Mouse (Mus musculus) inflammation-experienced regulatory T-cells, adult 6 months (primary cell): ENCODE results near the gene Gm3336. TPM values are rescaled to one million over a fixed set of nuclear protein-coding genes. Genes with fewer than 3 reads are reported as not detected.

Source experiments
- ATAC-seq: one replicate; pipeline ENCODE4 v1.8.0; 2017
- polyA plus RNA-seq, 3 experiments: library from polyadenylated mRNA; unstranded; fragments of 100-300 nt; shearing (Covaris generic); gene quantifications; one replicate each; pipeline ENCODE4 v1.2.1; 2017

Gene Gm3336
- polyA plus RNA-seq, 3 experiments from 2014 or later, result 0.55 TPM; not detected in 2

DNA sequence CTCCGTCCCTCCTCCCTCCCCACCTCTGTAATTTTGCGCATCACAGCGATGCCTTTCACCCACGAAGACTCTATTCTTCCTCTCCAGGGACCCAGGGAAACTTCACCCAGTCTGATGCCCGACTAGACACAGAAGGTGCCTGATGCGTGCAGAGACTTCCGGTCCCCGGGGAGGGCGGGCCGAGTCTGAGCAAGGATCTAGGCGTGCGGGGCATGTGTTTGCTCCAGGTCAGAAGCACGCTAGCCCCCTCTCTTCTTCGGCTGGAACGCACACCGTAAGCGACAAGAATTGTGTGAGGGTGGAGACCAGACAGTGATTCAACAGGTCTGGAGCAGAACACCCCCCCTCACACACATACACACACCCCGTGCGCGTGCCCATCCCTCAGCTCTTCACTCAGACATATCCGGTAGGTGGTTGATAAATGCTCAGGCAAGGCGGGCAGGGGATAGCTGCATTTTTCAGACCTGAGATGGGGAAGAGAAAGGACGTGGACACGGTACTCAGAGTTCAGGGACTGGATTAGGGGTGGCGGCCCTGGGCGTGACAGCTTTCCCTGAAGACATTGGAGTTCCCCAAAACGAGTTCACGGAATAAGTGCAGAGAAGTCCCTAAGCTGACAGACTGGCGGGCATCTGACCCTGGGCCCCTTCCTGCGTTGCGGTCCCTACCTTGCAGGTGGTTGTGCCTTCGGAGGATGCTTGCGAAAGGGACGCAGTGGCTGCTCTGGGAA is 47.7 kb downstream of the Gm3336 start:
- ATAC-seq, result peak; percentile 65

GRCm38 (mm10) chr8:70766571-70767440 is 48.5 kb downstream of the Gm3336 start:
- ATAC-seq, result no peak

- ATAC-seq, result no peak
Observed at GRCm38 (mm10) chr8:70767503-70767902, 49.2 kb downstream of the Gm3336 start.

GRCm38 (mm10) chr8:70768231-70768776 is 50.0 kb downstream of the Gm3336 start:
- ATAC-seq, result no peak

DNA sequence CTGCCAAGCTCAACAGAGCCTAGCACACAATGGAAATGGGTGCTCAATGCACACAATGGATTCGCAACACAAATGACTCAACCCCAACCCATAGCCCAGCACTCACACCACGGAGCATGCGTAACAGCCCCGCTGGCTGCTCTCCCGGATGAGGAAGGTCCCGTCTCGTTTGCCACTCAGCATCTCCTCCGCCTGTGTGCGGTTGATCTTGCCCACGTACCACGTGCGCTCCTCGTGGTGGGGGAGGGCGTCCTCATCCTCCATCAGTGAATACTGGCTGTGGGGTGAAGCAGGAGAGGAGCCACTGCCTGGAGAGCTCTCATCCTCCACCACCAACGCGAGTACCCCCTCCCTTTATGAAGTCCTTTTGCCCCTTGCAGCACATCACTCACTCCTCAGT is 50.6 kb downstream of the Gm3336 start:
- no peak for ATAC-seq

- peak; percentile 73 for ATAC-seq
Observed at GRCm38 (mm10) chr8:70769359-70769758, 51.0 kb downstream of the Gm3336 start.

- no peak for ATAC-seq
Observed at GRCm38 (mm10) chr8:70769858-70770257, 51.5 kb downstream of the Gm3336 start.

DNA sequence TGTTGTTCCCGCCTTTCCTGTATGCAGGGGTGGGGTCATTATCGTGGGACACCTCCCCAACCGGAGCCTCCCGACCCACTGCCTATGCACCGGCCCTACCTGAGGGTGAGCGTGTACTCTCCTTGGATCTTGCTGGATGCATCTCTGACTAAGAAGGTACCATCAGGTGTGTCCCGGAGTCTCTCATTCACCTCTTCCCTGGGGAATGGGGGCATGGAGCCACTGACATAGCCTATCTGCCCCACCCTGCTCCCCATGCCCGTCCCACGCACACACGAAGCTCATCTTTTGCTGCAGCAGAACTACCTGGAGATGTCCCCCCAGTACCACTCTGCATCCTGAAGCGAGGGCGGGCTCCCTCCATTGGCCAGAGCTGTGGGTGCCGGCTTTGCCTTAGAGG is 52.4 kb downstream of the Gm3336 start:
- no peak for ATAC-seq

GRCm38 (mm10) chr8:70771217-70771616 is 52.9 kb downstream of the Gm3336 start:
- no peak for ATAC-seq

DNA sequence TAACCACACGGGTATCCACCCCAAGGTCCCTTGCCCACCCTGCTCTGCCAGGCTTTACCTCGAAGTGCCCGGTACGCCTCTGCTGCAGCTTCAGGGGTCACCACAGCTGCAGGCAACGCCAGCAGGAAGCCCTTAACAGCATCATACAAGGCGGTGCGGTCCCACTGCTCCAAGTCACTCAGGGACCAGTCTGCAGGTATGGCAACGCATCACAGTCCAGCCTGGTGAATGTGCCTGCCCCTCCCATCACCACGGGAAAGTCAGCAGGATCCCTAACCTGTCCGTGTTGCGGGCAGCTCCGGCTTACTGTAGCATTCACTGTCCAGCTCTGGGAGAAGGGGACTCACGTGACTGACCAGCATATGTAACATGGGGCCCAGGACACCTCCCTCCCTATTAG is 53.7 kb downstream of the Gm3336 start:
- ATAC-seq, result no peak

Other genes with a start within 250 kb of the Gm3336 start
- gene Klhl26, start 241.6 kb upstream of the Gm3336 start, polyA plus RNA-seq, result 10 to 100 TPM in 1 of 3 experiments, 1 to 10 TPM in 2; 6.5 to 10.4 (median 8.8) TPM
- gene Tmem59l, start 231.2 kb upstream of the Gm3336 start, polyA plus RNA-seq, result under 1 TPM in 1 of 3 experiments, not detected in 2; 0.47 TPM
- gene Crlf1, start 225.4 kb upstream of the Gm3336 start, polyA plus RNA-seq, result not detected
- gene Rex1bd, start 211.8 kb upstream of the Gm3336 start, polyA plus RNA-seq, result 10 to 100 TPM; 67.7 to 85.1 (median 84.4) TPM
- 1,000 to 10,000 TPM; 2,608 to 4,221 (median 3,776) TPM for gene Uba52, start 207.7 kb upstream of the Gm3336 start, polyA plus RNA-seq
- 100 to 1,000 TPM; 133 to 156 (median 138) TPM for gene Fkbp8, start 190.8 kb upstream of the Gm3336 start, polyA plus RNA-seq
- gene Kxd1, start 190.6 kb upstream of the Gm3336 start, polyA plus RNA-seq, result 100 to 1,000 TPM; 138 to 187 (median 180) TPM
- 10 to 100 TPM; 30.5 to 37.0 (median 35.6) TPM for gene Ell, start 179.1 kb upstream of the Gm3336 start, polyA plus RNA-seq
- 10 to 100 TPM; 27.6 to 32.6 (median 31.7) TPM for gene Isyna1, start 124.2 kb upstream of the Gm3336 start, polyA plus RNA-seq
- 10 to 100 TPM in 2 of 3 experiments, 1 to 10 TPM in 1; 2.6 to 16.2 (median 14.7) TPM for gene Ssbp4, start 109.7 kb upstream of the Gm3336 start, polyA plus RNA-seq
- gene Lrrc25, start 102.4 kb upstream of the Gm3336 start, polyA plus RNA-seq, result 1 to 10 TPM in 1 of 3 experiments, under 1 TPM in 2; 0.47 to 3.8 (median 0.71) TPM
- gene Gdf15, start 86.1 kb upstream of the Gm3336 start, polyA plus RNA-seq, result not detected
- 1 to 10 TPM; 3.8 to 6.4 (median 4.8) TPM for gene Pgpep1, start 58.2 kb upstream of the Gm3336 start, polyA plus RNA-seq
- gene Lsm4, start 45.3 kb upstream of the Gm3336 start, polyA plus RNA-seq, result 100 to 1,000 TPM in 1 of 3 experiments, 10 to 100 TPM in 2; 79.0 to 128 (median 97.8) TPM
- 10 to 100 TPM; 13.9 to 23.2 (median 16.6) TPM for gene Jund, start 19.6 kb upstream of the Gm3336 start, polyA plus RNA-seq
- gene Iqcn, start 15.1 kb upstream of the Gm3336 start, polyA plus RNA-seq, result not detected
- gene Pde4c, start 5.2 kb downstream of the Gm3336 start, polyA plus RNA-seq, result under 1 TPM; 0.19 to 0.59 (median 0.25) TPM
- 1 to 10 TPM; 4.6 to 8.6 (median 7.9) TPM for gene Rab3a, start 36.1 kb downstream of the Gm3336 start, polyA plus RNA-seq
- gene Mpv17l2, start 42.4 kb downstream of the Gm3336 start, polyA plus RNA-seq, result 10 to 100 TPM; 35.5 to 46.1 (median 42.5) TPM
- gene Pik3r2, start 58.2 kb downstream of the Gm3336 start, polyA plus RNA-seq, result 1 to 10 TPM; 2.6 to 5.4 (median 5.4) TPM
- gene Mast3, start 86.5 kb downstream of the Gm3336 start, polyA plus RNA-seq, result 10 to 100 TPM; 14.8 to 20.5 (median 18.4) TPM
- 10 to 100 TPM; 13.8 to 38.5 (median 18.3) TPM for gene Il12rb1, start 89.9 kb downstream of the Gm3336 start, polyA plus RNA-seq
- 1 to 10 TPM; 1.9 to 7.8 (median 3.7) TPM for gene Arrdc2, start 121.2 kb downstream of the Gm3336 start, polyA plus RNA-seq
- gene Kcnn1, start 144.7 kb downstream of the Gm3336 start, polyA plus RNA-seq, result not detected
- gene Ccdc124, start 155.4 kb downstream of the Gm3336 start, polyA plus RNA-seq, result 100 to 1,000 TPM in 1 of 3 experiments, 10 to 100 TPM in 2; 54.2 to 120 (median 63.1) TPM
- not detected for gene Slc5a5, start 174.2 kb downstream of the Gm3336 start, polyA plus RNA-seq
- gene Rpl18a, start 178.9 kb downstream of the Gm3336 start, polyA plus RNA-seq, result over 10,000 TPM in 2 of 3 experiments, 1,000 to 10,000 TPM in 1; 6,080 to 11,053 (median 10,917) TPM
- 10 to 100 TPM; 13.9 to 16.7 (median 13.9) TPM for gene Map1s, start 187.4 kb downstream of the Gm3336 start, polyA plus RNA-seq